Mouse (Mus musculus): ENCODE results near the gene Tap2. TPM values are rescaled to one million over a fixed set of nuclear protein-coding genes. Genes with fewer than 3 reads are reported as not detected.
"Not testable (repeated sequence)": the region's sequence is repeated elsewhere in the genome, so short reads cannot be mapped to it uniquely, and the experiment has no call there.

The Tap2 gene
- polyA plus RNA-seq, 1 experiment, result 159 TPM

DNA sequence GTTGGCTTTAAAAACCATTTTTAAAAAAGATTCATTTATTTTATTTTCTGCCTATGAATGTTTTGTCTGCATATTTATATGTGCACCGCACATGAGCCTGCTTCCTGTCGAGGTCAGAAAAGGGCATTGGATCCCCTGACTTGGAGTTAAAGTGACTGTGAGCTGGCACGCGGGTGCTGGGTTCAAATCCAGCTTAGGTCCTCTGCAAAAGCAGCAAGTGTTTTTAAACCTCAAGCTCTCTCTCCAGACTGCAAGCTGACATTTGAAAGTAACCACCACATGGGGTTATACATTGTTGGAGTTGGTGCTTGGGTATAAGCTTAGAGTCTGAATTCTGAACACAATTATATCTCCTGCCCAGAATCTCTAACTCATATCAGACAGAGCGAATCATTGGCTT is 14.7 kb downstream of the Tap2 start:
- TF ChIP-seq POLR2A (IDR thresholded peaks at IDR 0.05; ENCODE audit: insufficient read depth, low read depth, low read length) (no peak), CTCF (IDR thresholded peaks at IDR 0.05; ENCODE audit: insufficient read depth, low read depth, low read length) (no peak)
- 89% methylated on average over 5 of the region's 5 CpGs for WGBS
- Histone ChIP-seq H3K27ac (ENCODE audit: insufficient read depth, low read depth, low read length) (no peak overlapping the region), H3K4me1 (ENCODE audit: control insufficient read depth, insufficient read depth, low read length) (peaks cover 10% of the 10 kb centered on the region), H3K4me3 (ENCODE audit: insufficient read depth, low read depth, low read length) (no peak overlapping the region)

DNA sequence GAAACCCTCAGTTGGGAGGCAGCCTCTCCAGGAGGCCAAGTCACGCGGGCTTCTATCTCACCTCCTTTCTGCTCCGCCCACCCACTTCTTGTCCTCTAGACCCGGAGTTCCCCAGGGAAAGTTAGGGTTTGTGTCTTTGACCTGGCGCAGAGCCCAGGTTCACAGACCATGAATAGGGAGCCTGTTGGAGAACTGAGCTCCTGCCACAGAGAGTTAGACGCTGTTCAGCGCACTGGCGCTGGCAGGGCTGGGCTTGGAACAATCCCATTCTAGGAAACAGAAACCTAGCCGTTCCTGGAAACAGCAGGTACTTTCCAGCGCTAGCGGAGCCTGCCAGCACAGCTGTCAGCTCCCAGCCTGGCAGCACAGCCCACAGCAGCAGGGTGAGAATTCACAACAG is 15.3 kb downstream of the Tap2 start:
- H3K27ac ChIP-seq (ENCODE audit: insufficient read depth, low read depth, low read length), result no peak overlapping the region
- TF ChIP-seq CTCF (IDR thresholded peaks at IDR 0.05; ENCODE audit: insufficient read depth, low read depth, low read length) (no peak), POLR2A (IDR thresholded peaks at IDR 0.05; ENCODE audit: insufficient read depth, low read depth, low read length) (no peak)
- peaks cover 10% of the 10 kb centered on the region for H3K4me1 ChIP-seq (ENCODE audit: control insufficient read depth, insufficient read depth, low read length)
- WGBS, result 18% methylated on average over 11 of the region's 11 CpGs
- H3K4me3 ChIP-seq (ENCODE audit: insufficient read depth, low read depth, low read length), result no peak overlapping the region

DNA sequence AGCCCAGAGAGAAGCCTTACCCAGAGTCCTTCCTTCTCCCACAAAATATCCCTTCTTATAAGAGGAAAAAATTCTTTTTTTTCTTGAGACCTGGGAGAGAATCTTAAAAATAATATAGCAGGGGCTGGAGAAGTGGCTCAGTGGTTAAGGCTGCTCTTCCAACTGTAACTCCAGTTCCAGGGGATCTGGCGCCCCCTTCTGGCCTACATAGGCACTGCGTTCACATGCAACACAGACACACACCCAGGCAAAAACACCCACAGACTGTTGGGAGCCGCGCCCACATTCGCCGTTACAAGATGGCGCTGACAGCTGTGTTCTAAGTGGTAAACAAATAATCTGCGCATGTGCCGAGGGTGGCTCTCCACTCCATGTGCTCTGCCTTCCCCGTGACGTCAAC is 15.8 kb downstream of the Tap2 start:
- not testable (repeated sequence) for H3K4me3 ChIP-seq (ENCODE audit: insufficient read depth, low read depth, low read length); H3K4me1 ChIP-seq (ENCODE audit: control insufficient read depth, insufficient read depth, low read length); H3K27ac ChIP-seq (ENCODE audit: insufficient read depth, low read depth, low read length)
- 82% methylated on average over 9 of the region's 11 CpGs for WGBS
- 0 out of 2 replicates have a peak, but pooled peaks have one; percentile 21 for TF ChIP-seq CTCF (IDR thresholded peaks at IDR 0.05; ENCODE audit: insufficient read depth, low read depth, low read length)

DNA sequence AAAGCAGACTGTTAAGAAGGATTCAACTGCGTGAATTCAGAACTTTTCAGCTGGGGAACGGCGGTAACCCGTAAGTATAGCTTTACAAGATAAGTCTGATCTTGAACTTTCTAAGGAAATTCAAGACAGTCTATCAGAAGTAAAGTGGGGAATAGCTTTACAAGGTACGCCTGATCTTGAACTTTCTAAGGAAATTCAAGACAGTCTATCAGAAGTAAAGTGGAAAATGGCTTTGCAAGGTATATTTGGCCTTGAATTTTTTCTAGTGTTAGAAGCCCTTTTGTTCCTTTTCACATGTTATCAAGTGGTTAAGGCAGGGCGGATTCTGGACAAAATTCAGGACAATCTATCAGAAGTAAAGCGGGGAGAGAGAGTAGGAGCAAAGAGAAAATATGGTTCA is 16.5 kb downstream of the Tap2 start:
- H3K4me1 ChIP-seq (ENCODE audit: control insufficient read depth, insufficient read depth, low read length); H3K4me3 ChIP-seq (ENCODE audit: insufficient read depth, low read depth, low read length); H3K27ac ChIP-seq (ENCODE audit: insufficient read depth, low read depth, low read length): not testable (repeated sequence)
- WGBS, result 90% methylated on average over 6 of the region's 7 CpGs

DNA sequence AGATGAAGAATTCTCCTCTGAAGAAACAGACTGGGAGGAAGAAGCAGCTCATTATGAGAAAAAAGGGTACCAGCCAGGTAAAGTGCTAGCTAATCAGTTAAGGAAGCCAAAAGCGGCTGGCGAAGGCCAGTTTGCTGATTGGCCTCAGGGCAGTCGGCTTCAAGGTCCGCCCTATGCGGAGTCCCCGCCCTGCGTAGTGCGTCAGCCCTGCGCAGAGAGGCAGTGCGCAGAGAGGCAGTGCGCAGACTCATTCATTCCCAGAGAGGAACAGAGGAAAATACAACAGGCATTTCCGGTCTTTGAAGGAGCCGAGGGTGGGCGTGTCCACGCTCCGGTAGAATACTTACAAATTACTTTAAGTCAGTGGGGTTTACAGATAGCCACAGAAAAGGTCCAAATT is 17.1 kb downstream of the Tap2 start:
- H3K4me1 ChIP-seq (ENCODE audit: control insufficient read depth, insufficient read depth, low read length); H3K4me3 ChIP-seq (ENCODE audit: insufficient read depth, low read depth, low read length); H3K27ac ChIP-seq (ENCODE audit: insufficient read depth, low read depth, low read length): not testable (repeated sequence)
- 97% methylated on average over 7 of the region's 16 CpGs for WGBS

DNA sequence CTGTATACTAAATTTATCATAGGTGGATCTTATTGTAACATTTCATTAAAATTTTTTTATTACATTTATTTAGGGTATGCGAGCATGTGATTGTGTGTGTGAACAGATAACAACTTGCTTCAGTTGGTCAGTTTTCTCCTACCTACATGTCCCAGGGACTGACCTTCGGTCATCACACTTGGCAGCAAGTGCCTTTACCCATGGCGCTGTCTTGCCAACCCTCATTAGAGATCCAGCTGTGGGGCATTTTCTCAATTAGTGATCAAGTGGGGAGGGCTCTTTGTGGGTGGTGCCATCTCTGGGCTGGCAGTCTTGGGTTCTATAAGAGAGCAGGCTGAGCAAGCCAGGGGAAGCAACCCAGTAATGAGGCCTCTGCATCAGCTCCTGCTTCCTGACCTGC is 21.5 kb downstream of the Tap2 start:
- H3K27ac ChIP-seq (ENCODE audit: insufficient read depth, low read depth, low read length), result no peak overlapping the region
- WGBS, result 94% methylated on average over 3 of the region's 3 CpGs
- TF ChIP-seq POLR2A (IDR thresholded peaks at IDR 0.05; ENCODE audit: insufficient read depth, low read depth, low read length) (no peak), CTCF (IDR thresholded peaks at IDR 0.05; ENCODE audit: insufficient read depth, low read depth, low read length) (no peak)
- H3K4me1 ChIP-seq (ENCODE audit: control insufficient read depth, insufficient read depth, low read length), result no peaks in the 10 kb centered on the region
- H3K4me3 ChIP-seq (ENCODE audit: insufficient read depth, low read depth, low read length), result no peak overlapping the region

DNA sequence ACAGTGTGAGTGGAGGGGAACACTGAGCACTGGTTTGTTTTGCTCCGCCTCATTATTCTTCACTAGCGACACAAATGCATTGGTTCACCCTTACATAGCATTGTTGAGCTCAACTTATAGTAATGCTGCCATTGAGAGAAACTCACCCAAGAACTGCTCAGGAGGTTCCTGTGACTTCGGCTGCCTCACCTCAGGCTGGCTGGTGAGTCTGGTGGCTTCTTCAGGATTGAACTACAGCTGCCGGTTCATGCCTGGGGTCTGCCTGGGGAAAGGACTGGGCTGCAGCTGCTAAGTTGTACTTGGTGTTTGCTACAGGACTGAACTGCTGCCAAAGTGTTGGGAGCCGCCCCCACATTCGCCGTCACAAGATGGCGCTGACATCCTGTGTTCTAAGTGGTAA is 22.1 kb downstream of the Tap2 start:
- WGBS, result 88% methylated on average over 8 of the region's 8 CpGs
- no peak overlapping the region for H3K4me3 ChIP-seq (ENCODE audit: insufficient read depth, low read depth, low read length)

DNA sequence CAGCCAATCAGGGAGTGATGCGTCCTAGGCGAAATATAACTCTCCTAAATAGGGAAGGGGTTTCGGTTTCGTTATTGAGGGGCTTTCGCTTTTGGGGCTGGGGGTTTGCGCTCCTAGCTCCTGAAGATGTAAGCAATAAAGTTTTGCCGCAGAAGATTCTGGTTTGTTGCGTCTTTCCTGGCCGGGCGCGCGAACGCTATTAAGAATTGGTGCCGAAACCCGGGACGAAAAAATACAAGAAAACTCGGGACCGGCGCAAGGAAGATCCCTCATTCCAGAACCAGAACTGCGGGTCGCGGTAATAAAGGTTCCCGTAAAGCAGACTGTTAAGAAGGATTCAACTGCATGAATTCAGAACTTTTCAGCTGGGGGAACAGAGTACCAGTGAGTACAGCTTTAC is 22.6 kb downstream of the Tap2 start:
- H3K4me1 ChIP-seq (ENCODE audit: control insufficient read depth, insufficient read depth, low read length); H3K27ac ChIP-seq (ENCODE audit: insufficient read depth, low read depth, low read length); H3K4me3 ChIP-seq (ENCODE audit: insufficient read depth, low read depth, low read length): not testable (repeated sequence)
- 97% methylated on average over 15 of the region's 23 CpGs for WGBS

More for the DNA sequence above, 22.1 kb downstream of the Tap2 start:
- Histone ChIP-seq H3K27ac (ENCODE audit: insufficient read depth, low read depth, low read length) (no peak overlapping the region), H3K4me1 (ENCODE audit: control insufficient read depth, insufficient read depth, low read length) (no peaks in the 10 kb centered on the region)
- no peak for TF ChIP-seq CTCF (IDR thresholded peaks at IDR 0.05; ENCODE audit: insufficient read depth, low read depth, low read length)
- TF ChIP-seq POLR2A (IDR thresholded peaks at IDR 0.05; ENCODE audit: insufficient read depth, low read depth, low read length), result no peak

DNA sequence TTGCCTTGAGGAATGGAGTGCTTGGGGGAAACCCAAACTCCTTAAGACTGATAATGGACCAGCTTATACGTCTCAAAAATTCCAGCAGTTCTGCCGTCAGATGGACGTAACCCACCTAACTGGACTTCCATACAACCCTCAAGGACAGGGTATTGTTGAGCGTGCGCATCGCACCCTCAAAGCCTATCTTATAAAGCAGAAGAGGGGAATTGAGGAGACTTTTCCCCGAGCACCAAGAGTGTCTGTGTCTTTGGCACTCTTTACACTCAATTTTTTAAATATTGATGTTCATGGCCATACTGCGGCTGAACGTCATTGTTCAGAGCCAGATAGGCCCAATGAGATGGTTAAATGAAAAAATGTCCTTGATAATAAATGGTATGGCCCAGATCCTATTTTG is 27.6 kb downstream of the Tap2 start:
- H3K27ac ChIP-seq (ENCODE audit: insufficient read depth, low read depth, low read length); H3K4me1 ChIP-seq (ENCODE audit: control insufficient read depth, insufficient read depth, low read length); H3K4me3 ChIP-seq (ENCODE audit: insufficient read depth, low read depth, low read length): not testable (repeated sequence)
- 93% methylated on average over 7 of the region's 9 CpGs for WGBS

DNA sequence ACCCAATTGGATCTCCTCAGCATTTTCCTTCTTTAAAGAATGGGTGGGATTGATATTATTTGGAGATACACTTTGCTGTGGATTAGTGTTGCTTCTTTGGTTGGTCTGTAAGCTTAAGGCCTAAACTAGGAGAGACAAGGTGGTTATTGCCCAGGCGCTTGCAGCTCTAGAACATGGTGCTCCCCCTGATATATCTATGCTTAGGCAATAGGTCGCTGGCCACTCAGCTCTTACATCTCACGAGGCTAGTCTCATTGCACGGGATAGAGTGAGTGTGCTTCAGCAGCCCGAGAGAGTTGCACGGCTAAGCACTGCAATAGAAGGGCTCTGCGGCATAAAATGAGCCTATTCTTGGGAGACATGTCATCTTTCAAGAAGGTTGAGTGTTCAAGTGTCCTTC is 28.7 kb downstream of the Tap2 start:
- H3K4me1 ChIP-seq (ENCODE audit: control insufficient read depth, insufficient read depth, low read length); H3K4me3 ChIP-seq (ENCODE audit: insufficient read depth, low read depth, low read length); H3K27ac ChIP-seq (ENCODE audit: insufficient read depth, low read depth, low read length): not testable (repeated sequence)
- over 99% methylated on average over 5 of the region's 7 CpGs for WGBS

DNA sequence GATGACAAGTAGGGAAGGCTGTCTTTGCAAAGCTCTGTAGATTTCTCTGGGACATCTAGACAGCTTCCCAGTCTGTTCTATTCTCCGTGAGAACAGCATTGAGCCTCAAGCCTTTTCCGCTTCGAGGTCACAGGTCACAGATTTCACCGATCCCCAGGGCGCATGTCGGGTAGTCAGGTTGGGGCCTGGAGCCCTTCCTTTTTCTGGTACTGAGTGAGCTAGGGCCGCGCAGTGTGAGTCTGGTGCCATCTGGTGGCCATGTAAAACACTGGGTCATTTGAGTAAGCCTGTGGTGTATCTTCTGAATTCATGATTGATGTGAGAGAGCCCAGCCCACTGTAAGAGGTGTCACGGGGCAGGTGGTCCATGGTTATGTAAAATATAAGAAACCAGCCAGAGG is 31.6 kb downstream of the Tap2 start:
- Histone ChIP-seq H3K27ac (ENCODE audit: insufficient read depth, low read depth, low read length) (no peak overlapping the region), H3K4me3 (ENCODE audit: insufficient read depth, low read depth, low read length) (no peak overlapping the region), H3K4me1 (ENCODE audit: control insufficient read depth, insufficient read depth, low read length) (no peaks in the 10 kb centered on the region)
- WGBS, result 32% methylated on average over 9 of the region's 9 CpGs
- TF ChIP-seq POLR2A (IDR thresholded peaks at IDR 0.05; ENCODE audit: insufficient read depth, low read depth, low read length) (no peak), CTCF (IDR thresholded peaks at IDR 0.05; ENCODE audit: insufficient read depth, low read depth, low read length) (peak; percentile 52; the same call in 1 of the 2 replicates)
